Mouse (Mus musculus): Measurements from ENCODE around the gene Olfr1471. TPM values are rescaled to one million over a fixed set of nuclear protein-coding genes. Genes with fewer than 3 reads are reported as not detected.
"Not testable (repeated sequence)": the region's sequence is repeated elsewhere in the genome, so short reads cannot be mapped to it uniquely, and the experiment has no call there.

Gene Olfr1471
- not detected for total RNA-seq (2021)

DNA sequence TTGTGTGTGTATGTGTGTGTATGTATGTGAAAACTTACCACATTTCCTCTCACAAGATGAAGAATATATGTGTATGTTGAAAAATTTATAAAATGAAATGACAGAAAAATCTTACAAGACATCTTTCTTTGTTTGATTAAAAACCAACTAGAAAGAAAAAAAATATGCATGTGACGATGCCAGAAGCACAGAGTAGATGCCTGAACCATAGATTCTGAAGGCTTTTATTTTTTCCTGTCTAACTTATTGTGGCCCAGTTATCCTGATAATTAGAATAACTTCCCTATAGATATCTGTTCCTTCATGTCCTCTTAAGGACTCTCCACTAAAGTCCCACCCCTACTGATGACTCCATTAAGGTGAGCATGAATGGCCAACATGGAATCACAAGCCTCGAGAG, at the start of gene Olfr1471:
Gene Olfr1471, plus strand, starts transcription at position 301 of the 400 bp plus-strand sequence.
- DNase-seq; intact Hi-C loops (cut with DNase I): not testable (repeated sequence)

DNA sequence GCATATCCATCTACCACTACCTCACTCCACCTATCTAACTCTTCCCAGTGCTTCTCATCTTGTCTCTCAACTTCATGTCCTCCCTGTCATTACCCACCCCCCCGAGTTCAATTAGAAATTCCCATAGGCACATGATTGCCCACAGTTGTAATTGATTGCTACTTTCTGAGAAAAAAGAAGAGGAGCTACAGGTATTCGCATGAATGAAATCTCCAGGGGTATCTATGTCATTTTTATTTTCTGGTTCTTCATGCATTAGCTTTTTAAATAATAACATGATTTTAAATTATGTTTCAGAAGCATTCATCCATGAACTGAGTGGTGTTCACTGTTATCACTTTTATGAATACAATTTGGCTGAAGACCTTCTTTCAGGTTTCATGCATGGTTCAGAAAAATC, 35.7 kb upstream of the Olfr1471 start, which contains the start of gene Olfr1469:
Gene Olfr1469, plus strand, starts transcription at position 301 of the 400 bp plus-strand sequence.
- DNase-seq = no peak
- intact Hi-C loops (cut with DNase I) = no loop called here

DNA sequence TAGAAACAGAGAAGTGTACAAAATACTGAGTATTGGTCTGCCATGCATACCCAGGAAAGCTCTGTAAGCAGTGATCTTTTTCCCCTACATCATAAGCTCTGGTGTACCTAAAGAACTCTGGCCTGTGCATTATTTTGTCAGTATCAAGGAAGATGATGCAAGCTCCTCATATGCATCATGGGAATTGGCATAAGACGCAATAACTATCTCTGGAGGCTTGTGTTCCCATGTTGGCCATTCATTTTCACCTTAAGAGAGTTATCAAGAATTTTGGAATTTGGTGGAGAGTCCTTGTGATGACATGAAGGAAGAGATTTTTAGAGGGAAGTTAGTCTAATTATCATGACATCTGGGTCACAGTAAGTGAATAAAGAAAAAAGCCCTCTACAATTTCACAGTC, 12.8 kb downstream of the Olfr1471 start, which contains the start of gene Olfr1472:
Gene Olfr1472, minus strand, starts transcription at position 101 of the 400 bp plus-strand sequence.
- no peak for DNase-seq
- intact Hi-C loops (cut with DNase I) = no loop called here

DNA sequence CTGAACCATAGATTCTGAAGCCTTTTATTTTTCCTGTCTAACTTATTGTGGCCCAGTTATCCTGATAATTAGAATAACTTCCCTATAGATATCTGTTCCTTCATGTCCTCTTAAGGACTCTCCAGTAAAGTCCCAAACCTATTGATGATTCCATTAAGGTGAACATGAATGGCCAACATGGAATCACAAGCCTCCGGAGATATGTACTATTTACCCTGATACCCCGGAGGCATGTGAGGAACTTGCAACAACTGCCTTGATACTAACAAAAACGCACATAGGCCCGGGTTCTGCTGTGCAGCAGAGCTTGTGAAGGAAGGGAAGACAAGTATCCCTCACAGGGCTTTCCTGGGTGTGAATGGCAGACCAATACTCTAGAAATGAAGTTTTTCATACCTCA, 26.1 kb downstream of the Olfr1471 start, which contains the start of gene Olfr1474:
Gene Olfr1474, plus strand, starts transcription at position 301 of the 400 bp plus-strand sequence.
- intact Hi-C loops (cut with DNase I); DNase-seq: not testable (repeated sequence)

DNA sequence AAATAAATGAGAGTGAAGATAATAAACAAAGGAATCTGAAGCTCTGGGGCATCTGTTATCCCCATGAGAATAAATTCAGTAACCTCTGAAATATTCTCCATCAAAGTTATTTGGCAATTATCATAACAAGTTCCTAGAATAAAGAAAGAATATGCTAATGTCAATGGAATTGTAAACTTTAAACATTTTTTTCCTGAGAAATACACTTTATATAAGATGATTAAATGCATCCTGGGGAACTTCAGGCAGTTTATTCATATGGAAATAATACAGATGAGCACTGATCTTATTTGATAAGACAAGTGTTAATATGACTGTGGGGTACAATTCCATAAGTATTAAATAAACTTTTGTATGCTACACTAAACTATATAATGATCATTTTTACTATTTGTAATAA, 36.9 kb downstream of the Olfr1471 start, which contains the start of gene Olfr1475:
Gene Olfr1475, minus strand, starts transcription at position 101 of the 400 bp plus-strand sequence.
- DNase-seq = no peak
- intact Hi-C loops (cut with DNase I) = no loop called here

DNA sequence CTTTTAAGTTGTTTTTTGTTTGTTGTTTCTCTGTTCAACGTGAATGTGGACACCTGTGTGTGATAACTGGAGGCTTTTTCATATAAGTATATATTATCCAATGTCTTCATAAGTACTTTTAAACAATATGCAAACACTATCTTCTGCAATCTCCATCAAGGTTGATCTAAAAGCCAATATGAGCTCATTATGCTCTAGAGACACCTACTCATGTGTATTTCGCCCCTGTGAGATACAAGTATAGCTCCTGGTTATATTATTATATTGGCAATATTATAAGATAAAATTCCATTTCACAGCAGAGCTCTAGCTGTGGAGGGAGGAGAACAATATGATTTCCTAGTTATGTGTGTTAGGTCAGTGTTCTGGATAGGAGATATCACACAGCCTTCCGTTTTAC, 57.0 kb downstream of the Olfr1471 start, which contains the start of gene Olfr1477:
Gene Olfr1477, plus strand, starts transcription at position 301 of the 400 bp plus-strand sequence.
- intact Hi-C loops (cut with DNase I) = no loop called here
- no peak for DNase-seq

Other genes with a start within 250 kb of the Olfr1471 start
- not detected for gene Olfr1463, start 212.1 kb upstream of the Olfr1471 start, total RNA-seq (2021)
- not detected for gene Olfr1465, start 127.9 kb upstream of the Olfr1471 start, total RNA-seq (2021)
- not detected for gene Olfr1466, start 104.5 kb upstream of the Olfr1471 start, total RNA-seq (2021)
- not detected for gene Olfr1467, start 81.2 kb upstream of the Olfr1471 start, total RNA-seq (2021)
- gene Olfr1469, start 35.6 kb upstream of the Olfr1471 start, total RNA-seq (2021) = not detected
- not detected for gene Olfr1472, start 12.7 kb downstream of the Olfr1471 start, total RNA-seq (2021)
- not detected for gene Olfr1474, start 26.2 kb downstream of the Olfr1471 start, total RNA-seq (2021)
- not detected for gene Olfr1475, start 36.8 kb downstream of the Olfr1471 start, total RNA-seq (2021)
- not detected for gene Olfr1477, start 57.1 kb downstream of the Olfr1471 start, total RNA-seq (2021)
- not detected for gene Olfr1480, start 84.5 kb downstream of the Olfr1471 start, total RNA-seq (2021)
- not detected for gene Olfr1484, start 140.1 kb downstream of the Olfr1471 start, total RNA-seq (2021)
- not detected for gene Olfr1487, start 174.0 kb downstream of the Olfr1471 start, total RNA-seq (2021)
- not detected for gene Olfr1489, start 188.2 kb downstream of the Olfr1471 start, total RNA-seq (2021)
- not detected for gene Olfr1490, start 207.7 kb downstream of the Olfr1471 start, total RNA-seq (2021)

Data from heart, postnatal 10 days (tissue).